Mouse (Mus musculus) kidney, postnatal 0 days (tissue): ENCODE results near the gene Sox5. TPM values are rescaled to one million over a fixed set of nuclear protein-coding genes. Genes with fewer than 3 reads are reported as not detected.

Source experiments
- ATAC-seq: fragments of 200-750 bp; cut with Nextera tagmentation; replicated peaks from 2 replicates; pipeline ENCODE4 v1.8.0; 2017; ENCODE audit warnings: low read depth, moderate number of reproducible peaks, moderate TSS enrichment, moderate library complexity; ENCODE audit not compliant: low FRiP score
- DNase-seq: peaks from one replicate; pipeline ENCODE4 v3.0.0-alpha.2; 2016; ENCODE audit warnings: low spot score
- H3K27ac ChIP-seq: fragments of 300-500 bp; sonication (generic); 2 replicates; pipeline ENCODE4 v1.5.1; 2014; ENCODE audit warnings: mild to moderate bottlenecking
- H3K27me3 ChIP-seq: fragments of 300-500 bp; sonication (generic); 2 replicates; pipeline ENCODE4 v1.6.1; 2014; ENCODE audit warnings: low read length, mixed read lengths; ENCODE audit not compliant: insufficient read depth
- H3K36me3 ChIP-seq: fragments of 300-500 bp; sonication (generic); 2 replicates; pipeline ENCODE4 v1.6.1; 2014; ENCODE audit warnings: low read length, mixed read lengths; ENCODE audit not compliant: insufficient read depth
- H3K4me1 ChIP-seq: fragments of 300-500 bp; sonication (generic); replicated peaks from 2 replicates; pipeline ENCODE4 v1.6.1; 2014; ENCODE audit warnings: antibody characterized with exemption, low read length, mixed read lengths; ENCODE audit not compliant: insufficient read depth
- H3K4me2 ChIP-seq: fragments of 300-500 bp; sonication (generic); 2 replicates; pipeline ENCODE4 v1.6.1; 2014; ENCODE audit warnings: mild to moderate bottlenecking, low read length, moderate library complexity, mixed read lengths
- H3K4me3 ChIP-seq: fragments of 300-500 bp; sonication (generic); replicated peaks from 2 replicates; pipeline ENCODE4 v1.5.1; 2014; ENCODE audit warnings: low read depth, low read length
- H3K9ac ChIP-seq: fragments of 300-500 bp; sonication (generic); 2 replicates; pipeline ENCODE4 v1.6.1; 2014; ENCODE audit warnings: low read depth, low read length
- H3K9me3 ChIP-seq: fragments of 300-500 bp; sonication (generic); replicated peaks from 2 replicates; pipeline ENCODE4 v1.6.1; 2016; ENCODE audit warnings: low read length, inconsistent platforms, mixed read lengths
- CTCF ChIP-seq: IDR thresholded peaks from 2 replicates; pipeline ENCODE4 v1.5.1; 2016; ENCODE audit warnings: antibody characterized with exemption, low read depth, mild to moderate bottlenecking, moderate library complexity
- WGBS: fragments of 180-500 bp; shearing (Covaris S2); extraction: QIAGEN DNeasy Blood & Tissue Kit; methylation state at CpG from one replicate; pipeline ENCODE4 v1.1.7; 2014; 5-methylcytosine and 5-hydroxymethylcytosine counted together
- polyA plus RNA-seq: library from polyadenylated mRNA; unstranded; fragments of >200 nt; fragmentation: Nextera tagmentation; extraction: Ambion mirVana; gene quantifications from 2 replicates; pipeline ENCODE4 v1.2.1, GENCODE M21; 2015

Gene Sox5
- polyA plus RNA-seq, 1 experiment from 2014 or later, result 6.1 TPM

GRCm38 (mm10) chr6:143841954-143842353 is 939.8 kb downstream of the Sox5 start:
- H3K36me3 ChIP-seq, result no peaks in the 10 kb centered on the region
- no peak overlapping the region for H3K27ac ChIP-seq
- ATAC-seq, result no peak
- no peak overlapping the region for H3K4me3 ChIP-seq
- DNase-seq, result no peak
- WGBS, result 90% methylated on average over 7 of the region's 7 CpGs
- H3K9ac ChIP-seq, result no peak overlapping the region
- TF ChIP-seq CTCF, result no peak
- no peak overlapping the region for H3K4me2 ChIP-seq
- H3K9me3 ChIP-seq, result no peaks in the 10 kb centered on the region
- H3K27me3 ChIP-seq, result no peaks in the 10 kb centered on the region
- H3K4me1 ChIP-seq, result no peaks in the 10 kb centered on the region

GRCm38 (mm10) chr6:143841109-143841638 is 940.6 kb downstream of the Sox5 start:
- H3K4me3 ChIP-seq, result no peak overlapping the region
- no peaks in the 10 kb centered on the region for H3K4me1 ChIP-seq
- H3K27me3 ChIP-seq, result no peaks in the 10 kb centered on the region
- H3K27ac ChIP-seq, result no peak overlapping the region
- H3K9ac ChIP-seq, result no peak overlapping the region
- DNase-seq, result no peak
- TF ChIP-seq CTCF, result no peak
- H3K36me3 ChIP-seq, result no peaks in the 10 kb centered on the region
- ATAC-seq, result no peak
- WGBS, result 84% methylated on average over 15 of the region's 15 CpGs
- no peaks in the 10 kb centered on the region for H3K9me3 ChIP-seq
- no peak overlapping the region for H3K4me2 ChIP-seq

GRCm38 (mm10) chr6:143838384-143839076 is 943.2 kb downstream of the Sox5 start:
- H3K27ac ChIP-seq, result no peak overlapping the region
- no peak for TF ChIP-seq CTCF
- no peaks in the 10 kb centered on the region for H3K4me1 ChIP-seq
- no peaks in the 10 kb centered on the region for H3K9me3 ChIP-seq
- WGBS, result 70% methylated on average over 9 of the region's 9 CpGs
- DNase-seq (peak; percentile 24), ATAC-seq (no peak)
- H3K4me3 ChIP-seq, result no peak overlapping the region
- no peaks in the 10 kb centered on the region for H3K27me3 ChIP-seq
- no peaks in the 10 kb centered on the region for H3K36me3 ChIP-seq
- H3K4me2 ChIP-seq, result no peak overlapping the region
- no peak overlapping the region for H3K9ac ChIP-seq

GRCm38 (mm10) chr6:143835331-143835730 is 946.4 kb downstream of the Sox5 start:
- ATAC-seq, result no peak
- WGBS, result 86% methylated on average over 7 of the region's 7 CpGs
- Histone ChIP-seq H3K4me3 (no peak overlapping the region), H3K4me1 (no peaks in the 10 kb centered on the region), H3K36me3 (no peaks in the 10 kb centered on the region), H3K9me3 (no peaks in the 10 kb centered on the region), H3K27ac (no peak overlapping the region), H3K27me3 (no peaks in the 10 kb centered on the region), H3K4me2 (no peak overlapping the region), H3K9ac (no peak overlapping the region)
- no peak for DNase-seq
- TF ChIP-seq CTCF, result no peak

GRCm38 (mm10) chr6:143833986-143834385 is 947.8 kb downstream of the Sox5 start:
- TF ChIP-seq CTCF, result no peak

GRCm38 (mm10) chr6:143833182-143833558 is 948.6 kb downstream of the Sox5 start:
- H3K4me3 ChIP-seq, result no peak overlapping the region
- no peaks in the 10 kb centered on the region for H3K27me3 ChIP-seq
- H3K9me3 ChIP-seq, result no peaks in the 10 kb centered on the region
- WGBS, result 76% methylated on average over 23 of the region's 23 CpGs
- no peak for TF ChIP-seq CTCF
- DNase-seq (no peak), ATAC-seq (no peak)
- H3K27ac ChIP-seq, result no peak overlapping the region
- no peaks in the 10 kb centered on the region for H3K4me1 ChIP-seq
- no peaks in the 10 kb centered on the region for H3K36me3 ChIP-seq
- H3K9ac ChIP-seq, result no peak overlapping the region
- H3K4me2 ChIP-seq, result no peak overlapping the region

More at GRCm38 (mm10) chr6:143833986-143834385, 947.8 kb downstream of the Sox5 start:
- DNase-seq (no peak), ATAC-seq (no peak)
- H3K4me2 ChIP-seq, result no peak overlapping the region
- H3K4me3 ChIP-seq, result no peak overlapping the region
- no peaks in the 10 kb centered on the region for H3K9me3 ChIP-seq
- no peaks in the 10 kb centered on the region for H3K36me3 ChIP-seq
- no peaks in the 10 kb centered on the region for H3K27me3 ChIP-seq
- H3K27ac ChIP-seq, result no peak overlapping the region
- no peak overlapping the region for H3K9ac ChIP-seq
- WGBS, result 95% methylated on average over 3 of the region's 3 CpGs
- no peaks in the 10 kb centered on the region for H3K4me1 ChIP-seq
